Mouse (Mus musculus): ENCODE measurements at regions not wholly inside any gene's neighbourhood (a gene's known extent, or its start where the extent isn't known, plus 50 kb on each side); places are given as distances from the start of the nearest gene placed in this dataset.

- DNase-seq (ENCODE audit: low spot score in 2 of 2): peak in 1 of 2 experiments; percentile 7
- TF ChIP-seq CTCF (conservative IDR thresholded peaks at IDR 0.05): no peak
These were observed 51.1 kb upstream of the Prickle1 start for GRCm38 (mm10) chr15:93646820-93647219.

DNA sequence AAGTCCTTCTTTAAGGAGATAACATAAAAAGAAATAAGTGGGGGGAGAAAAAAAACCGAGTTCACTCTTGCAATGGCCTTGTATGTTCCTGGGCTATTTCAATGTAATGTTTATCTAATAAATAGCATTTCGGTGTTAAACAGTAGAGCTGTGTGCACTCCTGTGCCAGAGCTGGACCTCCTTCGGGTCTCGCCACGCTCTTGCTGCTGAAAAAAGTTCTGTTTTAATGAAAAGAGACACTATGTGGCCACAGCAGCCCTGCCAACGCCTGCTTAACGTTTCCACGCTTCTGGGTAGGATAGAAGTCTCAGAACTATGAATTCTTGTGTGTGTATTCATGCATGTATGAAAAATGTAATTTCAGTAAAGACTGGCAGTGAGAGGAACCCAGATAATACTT lies 50.3 kb upstream of the Prickle1 start:
- TF ChIP-seq CTCF (conservative IDR thresholded peaks at IDR 0.05): no peak
- Histone ChIP-seq H3K27ac (no peak overlapping the region), H3K4me3 (no peak overlapping the region)
- no peak for DNase-seq (ENCODE audit: low spot score in 2 of 2)

More at GRCm38 (mm10) chr15:93646820-93647219, 51.1 kb upstream of the Prickle1 start:
- no peak overlapping the region for H3K4me3 ChIP-seq
- no peak overlapping the region for H3K27ac ChIP-seq

Data from layer of hippocampus, adult 2 months (tissue).